Comparison of ENCODE assay signal across 22 mouse cellular contexts in genomic region chr2:134189435-134190063, GRCm38 (mm10).
DNase-seq lines count a peak whose midpoint lies in the region; ATAC-seq and TF ChIP-seq lines count a peak whose summit lies in the region.
"Had no signal": no experiment of that assay in that cellular context is flagged by ENCODE, and none has a peak within 500 bp of the region (broad histone marks: within the 10 kb centered on the region; RNA-seq: fewer than 3 reads in every experiment).

No protein-coding gene starts in this region.

- no peaks in the 10 kb centered on the region for H3K36me3 ChIP-seq in embryonic facial prominence, embryonic 14.5 days (ENCODE audit: control insufficient read depth, insufficient read depth, low read length)
- no peaks in the 10 kb centered on the region for H3K36me3 ChIP-seq in embryonic facial prominence, embryonic 10.5 days (replicated peaks)
- no peaks in the 10 kb centered on the region for H3K36me3 ChIP-seq in hindbrain, postnatal 0 days (ENCODE audit: insufficient read depth, low read length)
- H3K36me3 ChIP-seq in hindbrain, embryonic 11.5 days (ENCODE audit: control insufficient read depth, insufficient read depth, low read length) = no peaks in the 10 kb centered on the region
- H3K36me3 ChIP-seq in forebrain, postnatal 0 days (ENCODE audit: insufficient read depth) = no peaks in the 10 kb centered on the region
- H3K36me3 ChIP-seq: embryonic facial prominence, embryonic 13.5 days; heart, embryonic 10.5 days; liver, embryonic 12.5 days; stomach, embryonic 15.5 days had no signal

- 41% methylated on average over 5 of the region's 5 CpGs for WGBS in embryonic facial prominence, embryonic 14.5 days
- WGBS in embryonic facial prominence, embryonic 10.5 days = 72% methylated on average over 5 of the region's 5 CpGs
- WGBS in hindbrain, postnatal 0 days = 46% methylated on average over 5 of the region's 5 CpGs
- WGBS in hindbrain, embryonic 11.5 days = 70% methylated on average over 5 of the region's 5 CpGs
- 27% methylated on average over 5 of the region's 5 CpGs for WGBS in forebrain, postnatal 0 days

- TF ChIP-seq CTCF in hindbrain, postnatal 0 days (IDR thresholded peaks at IDR 0.05; ENCODE audit: low read depth) = no peak
- TF ChIP-seq CTCF in forebrain, postnatal 0 days (IDR thresholded peaks at IDR 0.05; ENCODE audit: low read depth) = no peak

- H3K4me2 ChIP-seq in embryonic facial prominence, embryonic 14.5 days (ENCODE audit: low read depth, low read length) = no peak overlapping the region
- no peak overlapping the region for H3K4me2 ChIP-seq in hindbrain, postnatal 0 days (ENCODE audit: low read depth, low read length)
- no peak overlapping the region for H3K4me2 ChIP-seq in hindbrain, embryonic 11.5 days (replicated peaks; ENCODE audit: low read depth, low read length)
- H3K4me2 ChIP-seq in forebrain, postnatal 0 days (ENCODE audit: low read depth) = no peak overlapping the region
- H3K4me2 ChIP-seq: embryonic facial prominence, embryonic 13.5 days; liver, embryonic 12.5 days; stomach, embryonic 15.5 days had no signal

- H3K27ac ChIP-seq in embryonic facial prominence, embryonic 14.5 days (replicated peaks; ENCODE audit: low read depth, low read length) = no peak overlapping the region
- H3K27ac ChIP-seq in embryonic facial prominence, embryonic 10.5 days (replicated peaks) = no peak overlapping the region
- no peak overlapping the region for H3K27ac ChIP-seq in hindbrain, postnatal 0 days
- no peak overlapping the region for H3K27ac ChIP-seq in hindbrain, embryonic 11.5 days (ENCODE audit: low read depth, low read length)
- H3K27ac ChIP-seq in forebrain, postnatal 0 days (ENCODE audit: low read depth, low read length) = no peak overlapping the region
- H3K27ac ChIP-seq: embryonic facial prominence, embryonic 13.5 days; heart, embryonic 10.5 days; left cerebral cortex, adult 2 months; liver, embryonic 12.5 days; stomach, embryonic 15.5 days had no signal

- no peak overlapping the region for H3K9ac ChIP-seq in embryonic facial prominence, embryonic 14.5 days (ENCODE audit: low read depth, low read length)
- no peak overlapping the region for H3K9ac ChIP-seq in hindbrain, postnatal 0 days (replicated peaks; ENCODE audit: low read length)
- no peak overlapping the region for H3K9ac ChIP-seq in hindbrain, embryonic 11.5 days (ENCODE audit: low read depth, low read length)
- H3K9ac ChIP-seq in forebrain, postnatal 0 days = no peak overlapping the region
- H3K9ac ChIP-seq: embryonic facial prominence, embryonic 13.5 days; liver, embryonic 12.5 days; stomach, embryonic 15.5 days had no signal

- H3K9me3 ChIP-seq in embryonic facial prominence, embryonic 14.5 days (ENCODE audit: control insufficient read depth, low read length) = no peaks in the 10 kb centered on the region
- H3K9me3 ChIP-seq in embryonic facial prominence, embryonic 10.5 days = no peaks in the 10 kb centered on the region
- H3K9me3 ChIP-seq in hindbrain, postnatal 0 days (ENCODE audit: low read length) = no peaks in the 10 kb centered on the region
- H3K9me3 ChIP-seq in hindbrain, embryonic 11.5 days (ENCODE audit: control insufficient read depth, low read length) = no peaks in the 10 kb centered on the region
- no peaks in the 10 kb centered on the region for H3K9me3 ChIP-seq in forebrain, postnatal 0 days (ENCODE audit: low read length)
- H3K9me3 ChIP-seq: embryonic facial prominence, embryonic 13.5 days; heart, embryonic 10.5 days; liver, embryonic 12.5 days; megakaryocyte, embryonic 14.5 days; stomach, embryonic 15.5 days had no signal

- no peak for ATAC-seq in embryonic facial prominence, embryonic 14.5 days (ENCODE audit: low read depth)
- peak; percentile 86 for ATAC-seq in hindbrain, postnatal 0 days
- no peak for ATAC-seq in hindbrain, embryonic 11.5 days (ENCODE audit: low FRiP score)
- ATAC-seq in forebrain, postnatal 0 days = peak; percentile 90
- no peak for ATAC-seq in granulocyte monocyte progenitor cell, adult 5-6 weeks (replicated peaks; ENCODE audit: poor library complexity, severe bottlenecking)
- ATAC-seq: liver, embryonic 12.5 days had no signal

- no peaks in the 10 kb centered on the region for H3K27me3 ChIP-seq in embryonic facial prominence, embryonic 14.5 days (replicated peaks; ENCODE audit: control insufficient read depth, insufficient read depth, low read length)
- H3K27me3 ChIP-seq in embryonic facial prominence, embryonic 10.5 days (replicated peaks; ENCODE audit: low read depth, poor library complexity, severe bottlenecking) = no peaks in the 10 kb centered on the region
- H3K27me3 ChIP-seq in hindbrain, postnatal 0 days (ENCODE audit: insufficient read depth, low read length) = no peaks in the 10 kb centered on the region
- H3K27me3 ChIP-seq in hindbrain, embryonic 11.5 days (ENCODE audit: control insufficient read depth, insufficient read depth, low read length) = no peaks in the 10 kb centered on the region
- H3K27me3 ChIP-seq in forebrain, postnatal 0 days (ENCODE audit: insufficient read depth, low read length) = no peaks in the 10 kb centered on the region
- H3K27me3 ChIP-seq: CH12.LX; embryonic facial prominence, embryonic 13.5 days; liver, embryonic 12.5 days; megakaryocyte, embryonic 14.5 days; stomach, embryonic 15.5 days had no signal

- H3K4me3 ChIP-seq in embryonic facial prominence, embryonic 14.5 days (ENCODE audit: low read depth, low read length) = no peak overlapping the region
- H3K4me3 ChIP-seq in embryonic facial prominence, embryonic 10.5 days = no peak overlapping the region
- no peak overlapping the region for H3K4me3 ChIP-seq in hindbrain, postnatal 0 days (ENCODE audit: low read length)
- no peak overlapping the region for H3K4me3 ChIP-seq in hindbrain, embryonic 11.5 days (ENCODE audit: low read depth, low read length)
- H3K4me3 ChIP-seq in forebrain, postnatal 0 days (ENCODE audit: low read depth, low read length) = no peak overlapping the region
- H3K4me3 ChIP-seq: embryonic facial prominence, embryonic 13.5 days; heart, embryonic 10.5 days; left cerebral cortex, adult 2 months; liver, embryonic 12.5 days; megakaryocyte, embryonic 14.5 days; stomach, embryonic 15.5 days had no signal

- H3K4me1 ChIP-seq in embryonic facial prominence, embryonic 14.5 days (ENCODE audit: control insufficient read depth, insufficient read depth, low read length) = no peaks in the 10 kb centered on the region
- no peaks in the 10 kb centered on the region for H3K4me1 ChIP-seq in embryonic facial prominence, embryonic 10.5 days
- no peaks in the 10 kb centered on the region for H3K4me1 ChIP-seq in hindbrain, postnatal 0 days (ENCODE audit: insufficient read depth, low read length)
- H3K4me1 ChIP-seq in hindbrain, embryonic 11.5 days (replicated peaks; ENCODE audit: control insufficient read depth, insufficient read depth, low read length) = no peaks in the 10 kb centered on the region
- H3K4me1 ChIP-seq in forebrain, postnatal 0 days (ENCODE audit: insufficient read depth) = no peaks in the 10 kb centered on the region
- H3K4me1 ChIP-seq: heart, embryonic 10.5 days; liver, embryonic 12.5 days; megakaryocyte, embryonic 14.5 days; stomach, embryonic 15.5 days had no signal

- peak; percentile 57 for DNase-seq in embryonic facial prominence, embryonic 14.5 days (ENCODE audit: low spot score)
- no peak for DNase-seq in embryonic facial prominence, embryonic 10.5 days (ENCODE audit: low spot score)
- peak; percentile 31 for DNase-seq in hindbrain, postnatal 0 days (ENCODE audit: low spot score)
- no peak for DNase-seq in hindbrain, embryonic 11.5 days (ENCODE audit: low spot score)
- peak; percentile 2 for DNase-seq in ovary, postnatal 14 days (ENCODE audit: low spot score)
- DNase-seq in ovary, postnatal 10 days (ENCODE audit: low spot score) = no peak
- DNase-seq in forebrain, postnatal 0 days = peak; percentile 24
- DNase-seq: adrenal gland, postnatal 36 days; cerebellum, adult 8-10 months; gastrocnemius, postnatal 36 days; kidney, adult 8-10 months; kidney, postnatal 14 days; lung, adult 2 months; thymus, adult 18-20 months had no signal

Comparison
In these comparisons a context has a peak if more than half of its experiments do, and no peak if none do; other contexts are left out.
1. ATAC-seq: peak in hindbrain, postnatal 0 days (single experiment) and forebrain, postnatal 0 days (single experiment); none in embryonic facial prominence, embryonic 14.5 days (single experiment), hindbrain, embryonic 11.5 days (single experiment) and granulocyte monocyte progenitor cell, adult 5-6 weeks (single experiment).
2. DNase-seq: peak in embryonic facial prominence, embryonic 14.5 days (single experiment), hindbrain, postnatal 0 days (single experiment), ovary, postnatal 14 days (single experiment) and forebrain, postnatal 0 days (single experiment); none in embryonic facial prominence, embryonic 10.5 days (single experiment), hindbrain, embryonic 11.5 days (single experiment) and ovary, postnatal 10 days (single experiment).